Mouse (Mus musculus): ENCODE measurements at regions not wholly inside any gene's neighbourhood (a gene's known extent, or its start where the extent isn't known, plus 50 kb on each side); places are given as distances from the start of the nearest gene placed in this dataset.

GRCm38 (mm10) chr15:67364099-67364756 lies 863.5 kb upstream of the Lrrc6 start:
- no peak overlapping the region for H3K4me3 ChIP-seq (replicated peaks in 1 of 3; ENCODE audit: low read depth in 2 of 3, low read length in 2 of 3, poor library complexity in 1 of 3)
- H3K36me3 ChIP-seq (replicated peaks in 1 of 2; ENCODE audit: control insufficient read depth in 1 of 2, insufficient read depth in 1 of 2, low read length in 1 of 2): no peaks in the 10 kb centered on the region
- no peak overlapping the region for H3K27ac ChIP-seq (ENCODE audit: insufficient read depth, low read depth)
- H3K9me3 ChIP-seq (replicated peaks; ENCODE audit: low read length): no peaks in the 10 kb centered on the region
- no peaks in the 10 kb centered on the region for H3K79me2 ChIP-seq (replicated peaks; ENCODE audit: control insufficient read depth, extremely low read depth, insufficient read depth, poor library complexity, severe bottlenecking)
- TF ChIP-seq IRF4 (IDR thresholded peaks at IDR 0.05; ENCODE audit: low read depth, low read length) (no peak), KAT2A (IDR thresholded peaks at IDR 0.05; ENCODE audit: insufficient replicate concordance, low read length) (no peak), CHD2 (IDR thresholded peaks at IDR 0.05; ENCODE audit: low read length) (no peak), CHD1 (IDR thresholded peaks at IDR 0.05; ENCODE audit: low read depth, low read length) (no peak), ZKSCAN1 (IDR thresholded peaks at IDR 0.05; ENCODE audit: borderline replicate concordance, low read depth, low read length) (no peak), JUN (IDR thresholded peaks at IDR 0.05; ENCODE audit: insufficient read depth, low read depth, low read length) (no peak), MEF2A (IDR thresholded peaks at IDR 0.05; ENCODE audit: borderline replicate concordance, low read depth, low read length) (no peak), MAZ (IDR thresholded peaks at IDR 0.05; ENCODE audit: low read depth, low read length) (no peak), ELF1 (IDR thresholded peaks at IDR 0.05; ENCODE audit: low read depth, low read length) (no peak), NRF1 (IDR thresholded peaks at IDR 0.05; ENCODE audit: low read depth, low read length) (no peak), MYC (IDR thresholded peaks at IDR 0.05; ENCODE audit: low read depth, low read length) (no peak), UBTF (IDR thresholded peaks at IDR 0.05; ENCODE audit: low read depth, low read length) (no peak), BHLHE40 (IDR thresholded peaks at IDR 0.05; ENCODE audit: low read depth, low read length) (no peak), RCOR1 (conservative IDR thresholded peaks at IDR 0.05; ENCODE audit: low read depth, low read length) (no peak), CTCF (conservative IDR thresholded peaks at IDR 0.05 in 1 of 2, IDR thresholded peaks at IDR 0.05 in 1 of 2; ENCODE audit: low read depth in 2 of 2, low read length in 2 of 2) (no peak), ETS1 (conservative IDR thresholded peaks at IDR 0.05; ENCODE audit: low read depth, low read length) (no peak)
- H3K4me2 ChIP-seq (ENCODE audit: insufficient read depth, low read depth, poor library complexity, severe bottlenecking): no peak overlapping the region
- 0 out of 4 replicates have a peak, but pooled peaks cover 0 to 9% of the 10 kb centered on the region in 2 experiments for H3K4me1 ChIP-seq (ENCODE audit: control insufficient read depth in 1 of 2, insufficient read depth in 2 of 2)
- in situ Hi-C loops (cut with MboI; ENCODE audit: low pct_ligation_motif_present, low pct_unique_long_range_greater_than_20kb, low sequenced_read_pairs) (no loop called here), dilution Hi-C loops (cut with MboI; ENCODE audit: extremely low pct_ligation_motif_present, extremely low pct_unique_long_range_greater_than_20kb, low sequenced_read_pairs) (no loop called here)
- no peaks in the 10 kb centered on the region for H3K27me3 ChIP-seq (replicated peaks)
- H3K9ac ChIP-seq (ENCODE audit: insufficient read depth, low read depth): no peak overlapping the region
- DNase-seq (ENCODE audit: extremely low read depth): no peak

GRCm38 (mm10) chr15:67361012-67361571 lies 860.4 kb upstream of the Lrrc6 start:
- dilution Hi-C loops (cut with MboI; ENCODE audit: extremely low pct_ligation_motif_present, extremely low pct_unique_long_range_greater_than_20kb, low sequenced_read_pairs) (no loop called here), in situ Hi-C loops (cut with MboI; ENCODE audit: low pct_ligation_motif_present, low pct_unique_long_range_greater_than_20kb, low sequenced_read_pairs) (no loop called here)
- Histone ChIP-seq H3K4me1 (ENCODE audit: control insufficient read depth in 1 of 2, insufficient read depth in 2 of 2) (0 out of 4 replicates have a peak, but pooled peaks cover 0 to 9% of the 10 kb centered on the region in 2 experiments), H3K27ac (ENCODE audit: insufficient read depth, low read depth) (no peak overlapping the region), H3K4me2 (ENCODE audit: insufficient read depth, low read depth, poor library complexity, severe bottlenecking) (no peak overlapping the region), H3K4me3 (replicated peaks in 1 of 3; ENCODE audit: low read depth in 2 of 3, low read length in 2 of 3, poor library complexity in 1 of 3) (no peak overlapping the region), H3K27me3 (replicated peaks) (no peaks in the 10 kb centered on the region), H3K36me3 (replicated peaks in 1 of 2; ENCODE audit: control insufficient read depth in 1 of 2, insufficient read depth in 1 of 2, low read length in 1 of 2) (no peaks in the 10 kb centered on the region), H3K79me2 (replicated peaks; ENCODE audit: control insufficient read depth, extremely low read depth, insufficient read depth, poor library complexity, severe bottlenecking) (no peaks in the 10 kb centered on the region), H3K9me3 (replicated peaks; ENCODE audit: low read length) (no peaks in the 10 kb centered on the region), H3K9ac (ENCODE audit: insufficient read depth, low read depth) (no peak overlapping the region)
- TF ChIP-seq JUND (conservative IDR thresholded peaks at IDR 0.05; ENCODE audit: low read depth, low read length): no peak
- TF ChIP-seq MXI1 (IDR thresholded peaks at IDR 0.05; ENCODE audit: low read depth, low read length): no peak
- no peak for TF ChIP-seq KAT2A (IDR thresholded peaks at IDR 0.05; ENCODE audit: insufficient replicate concordance, low read length)
- TF ChIP-seq ZKSCAN1 (IDR thresholded peaks at IDR 0.05; ENCODE audit: borderline replicate concordance, low read depth, low read length): no peak
- no peak for TF ChIP-seq ETS1 (conservative IDR thresholded peaks at IDR 0.05; ENCODE audit: low read depth, low read length)
- no peak for TF ChIP-seq CHD1 (IDR thresholded peaks at IDR 0.05; ENCODE audit: low read depth, low read length)
- no peak for TF ChIP-seq USF1 (IDR thresholded peaks at IDR 0.05; ENCODE audit: low read depth, low read length)
- no peak for TF ChIP-seq RAD21 (IDR thresholded peaks at IDR 0.05; ENCODE audit: low read depth, low read length)
- no peak for DNase-seq (ENCODE audit: extremely low read depth)

All from CH12.LX (cell line).